Mouse (Mus musculus): ENCODE measurements around the gene Nxn.

GRCm38 (mm10) chr11:76385017-76385416 lies 13.9 kb downstream of the Nxn start:
- TF ChIP-seq EP300 (IDR thresholded peaks at IDR 0.05), result no peak
- TF ChIP-seq CTCF (IDR thresholded peaks at IDR 0.05), result no peak

Measured in lung, postnatal 0 days (tissue).